Mouse (Mus musculus) liver, embryonic 16.5 days (tissue): ENCODE results near the gene Agap2. TPM values are rescaled to one million over a fixed set of nuclear protein-coding genes. Genes with fewer than 3 reads are reported as not detected.

Experiments used
- ATAC-seq: fragments of 200-750 bp; cut with Nextera tagmentation; 2 replicates; pipeline ENCODE4 v1.8.0; 2017; ENCODE audit warnings: low read depth, mild to moderate bottlenecking, moderate number of reproducible peaks, moderate library complexity
- H3K27ac ChIP-seq: fragments of 300-500 bp; sonication (generic); 2 replicates; pipeline ENCODE4 v1.5.1; 2014; ENCODE audit warnings: mild to moderate bottlenecking, low read length
- H3K27me3 ChIP-seq: fragments of 300-500 bp; sonication (generic); 2 replicates; pipeline ENCODE4 v1.6.1; 2014; ENCODE audit warnings: low read depth, low read length, mixed read lengths; ENCODE audit not compliant: control insufficient read depth, insufficient read depth
- H3K36me3 ChIP-seq: fragments of 300-500 bp; sonication (generic); 2 replicates; pipeline ENCODE4 v1.6.1; 2014; ENCODE audit warnings: mild to moderate bottlenecking; ENCODE audit not compliant: control insufficient read depth, insufficient read depth
- H3K4me1 ChIP-seq: fragments of 300-500 bp; sonication (generic); 2 replicates; pipeline ENCODE4 v1.6.1; 2014; ENCODE audit warnings: low read depth, low read length, mixed read lengths; ENCODE audit not compliant: control insufficient read depth
- H3K4me2 ChIP-seq: fragments of 300-500 bp; sonication (generic); 2 replicates; pipeline ENCODE4 v1.6.1; 2014; ENCODE audit warnings: low read depth, low read length, mixed read lengths
- H3K4me3 ChIP-seq: fragments of 300-500 bp; sonication (generic); 2 replicates; pipeline ENCODE4 v1.5.1; 2014; ENCODE audit warnings: low read depth, mild to moderate bottlenecking, low read length
- H3K9ac ChIP-seq: fragments of 300-500 bp; sonication (generic); 2 replicates; pipeline ENCODE4 v1.6.1; 2014; ENCODE audit warnings: low read depth, low read length
- H3K9me3 ChIP-seq: fragments of 300-500 bp; sonication (generic); replicated peaks from 2 replicates; pipeline ENCODE4 v1.6.1; 2016; ENCODE audit warnings: low read length; ENCODE audit not compliant: control insufficient read depth
- WGBS: fragments of 180-500 bp; shearing (Covaris S2); extraction: QIAGEN DNeasy Blood & Tissue Kit; methylation state at CpG from one replicate; pipeline ENCODE4 v1.1.7; 2014; ENCODE audit not compliant: insufficient replicate concordance; 5-methylcytosine and 5-hydroxymethylcytosine counted together
- polyA plus RNA-seq: library from polyadenylated mRNA; unstranded; fragments of >200 nt; fragmentation: Nextera tagmentation; extraction: Ambion mirVana; gene quantifications from 2 replicates; pipeline ENCODE4 v1.2.1, GENCODE M21; 2015

The Agap2 gene
- polyA plus RNA-seq, 1 experiment from 2014 or later, result 1.2 TPM

DNA sequence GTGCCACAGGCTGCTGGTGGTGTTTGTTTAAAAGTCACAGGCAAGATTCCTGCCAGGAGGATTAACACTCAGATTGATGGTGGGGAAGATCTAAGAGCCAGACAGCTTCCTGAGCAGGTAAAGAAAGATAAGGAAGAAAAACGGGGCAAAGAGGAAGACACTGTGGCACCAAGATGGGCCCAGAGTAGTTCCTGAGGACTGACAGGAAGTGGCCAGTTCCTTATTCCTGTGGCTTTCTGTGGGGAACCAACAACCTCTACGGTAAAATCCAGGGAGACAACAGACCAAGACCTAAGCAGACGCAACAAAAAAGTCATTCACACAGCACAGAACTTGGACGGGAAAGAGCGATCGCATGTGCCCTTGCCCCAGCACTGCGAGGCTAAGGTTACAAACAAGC is 28.5 kb downstream of the Agap2 start:
- 18% methylated on average over 7 of the region's 7 CpGs for WGBS
- ATAC-seq, result no peak
- H3K4me2 ChIP-seq, result no peak overlapping the region; the same call in 1 of the 2 replicates
- H3K9me3 ChIP-seq, result no peaks in the 10 kb centered on the region
- H3K27ac ChIP-seq, result peak overlapping the region; percentile 9; the same call in 1 of the 2 replicates
- no peak overlapping the region for H3K4me3 ChIP-seq
- H3K27me3 ChIP-seq, result no peaks in the 10 kb centered on the region
- H3K36me3 ChIP-seq, result 0 out of 2 replicates have a peak, but pooled peaks cover 4% of the 10 kb centered on the region
- H3K4me1 ChIP-seq, result peaks cover 31% of the 10 kb centered on the region
- H3K9ac ChIP-seq, result no peak overlapping the region

DNA sequence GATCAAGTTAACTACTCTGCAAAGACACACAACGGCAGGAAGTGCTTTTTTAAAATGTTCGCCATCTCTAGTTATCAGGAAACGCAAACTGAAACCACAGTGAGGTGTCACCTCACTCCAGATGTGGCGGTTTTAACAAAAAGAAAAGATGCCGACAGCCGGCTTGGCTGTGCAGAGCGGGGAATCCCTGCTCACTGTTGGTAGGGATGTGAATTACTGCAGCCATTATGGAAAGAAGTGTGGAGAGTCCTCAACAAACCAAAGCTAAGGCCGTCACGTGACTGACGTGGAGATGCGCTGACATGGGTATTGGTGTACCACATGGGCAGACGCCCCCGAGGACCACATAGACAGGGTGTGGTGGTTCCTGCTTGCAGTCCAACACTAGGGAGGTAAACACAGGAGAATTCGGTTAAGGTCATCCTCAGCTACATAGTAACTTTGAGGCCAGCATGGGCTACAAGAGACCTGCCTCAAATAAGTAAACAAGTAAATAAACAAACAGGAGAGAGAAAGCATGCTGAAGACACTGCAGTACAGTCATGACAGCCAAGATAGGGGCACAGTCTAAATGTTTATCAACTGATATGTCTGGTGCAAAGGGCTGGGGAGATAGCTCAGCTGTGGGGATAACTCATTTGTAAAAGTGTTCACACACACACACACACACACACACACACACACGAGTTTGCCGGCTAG is 32.6 kb downstream of the Agap2 start:
- peaks cover 16% of the 10 kb centered on the region for H3K4me1 ChIP-seq
- peak; percentile 77 for ATAC-seq
- H3K27me3 ChIP-seq, result no peaks in the 10 kb centered on the region
- no peak overlapping the region for H3K9ac ChIP-seq
- H3K36me3 ChIP-seq, result no peaks in the 10 kb centered on the region
- peak overlapping the region; percentile 24; the same call in 1 of the 2 replicates for H3K4me2 ChIP-seq
- no peak overlapping the region for H3K27ac ChIP-seq
- no peaks in the 10 kb centered on the region for H3K9me3 ChIP-seq
- WGBS, result 21% methylated on average over 16 of the region's 16 CpGs
- no peak overlapping the region for H3K4me3 ChIP-seq

GRCm38 (mm10) chr10:127108262-127108583 is 33.1 kb downstream of the Agap2 start:
- no peak overlapping the region for H3K4me2 ChIP-seq
- no peaks in the 10 kb centered on the region for H3K27me3 ChIP-seq
- no peak overlapping the region for H3K4me3 ChIP-seq
- H3K36me3 ChIP-seq, result no peaks in the 10 kb centered on the region
- ATAC-seq, result peak; percentile 28; the same call in 1 of the 2 replicates
- no peak overlapping the region for H3K9ac ChIP-seq
- peaks cover 16% of the 10 kb centered on the region for H3K4me1 ChIP-seq
- H3K27ac ChIP-seq, result no peak overlapping the region
- WGBS, result 19% methylated on average over 3 of the region's 3 CpGs
- H3K9me3 ChIP-seq, result no peaks in the 10 kb centered on the region

DNA sequence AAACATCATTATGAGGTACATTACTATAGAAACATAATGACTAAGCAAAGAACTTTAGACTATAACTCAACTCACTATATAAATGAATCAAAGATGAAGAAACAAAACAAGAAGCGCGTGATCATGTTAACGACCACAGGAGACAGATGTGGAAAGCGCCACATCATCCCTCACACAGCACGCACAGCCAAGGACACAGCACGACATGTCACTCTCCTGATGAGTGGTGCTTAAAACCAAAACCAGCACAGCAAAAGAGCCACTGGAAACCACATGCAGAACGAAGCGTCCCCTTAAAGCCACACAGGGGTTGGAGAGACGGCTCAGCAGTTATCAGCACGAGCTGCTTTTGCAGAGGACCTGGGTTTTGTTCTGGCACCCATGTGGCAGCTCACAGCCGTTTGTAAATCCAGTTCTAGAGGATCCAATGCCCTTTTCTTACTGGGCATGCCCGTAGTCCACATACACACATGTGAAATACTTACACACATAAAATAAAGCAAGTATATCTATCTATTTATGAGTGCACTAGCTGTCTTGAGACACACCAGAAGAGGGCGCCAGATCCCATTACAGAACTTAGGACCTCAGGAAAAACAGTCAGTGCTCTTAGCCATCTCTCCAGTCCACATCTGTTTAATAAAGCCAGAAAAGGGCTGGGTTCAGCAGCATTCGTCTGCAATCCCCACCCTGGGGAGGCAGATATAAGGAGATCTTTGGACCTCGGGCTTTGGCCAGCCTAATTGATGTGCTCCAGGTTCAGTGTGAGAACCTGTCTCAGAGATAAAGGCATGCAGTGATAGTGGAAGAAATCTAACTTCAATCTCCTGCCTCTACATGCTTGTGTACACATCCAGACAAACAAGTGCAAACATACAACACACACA is 36.2 kb downstream of the Agap2 start:
- ATAC-seq, result no peak

DNA sequence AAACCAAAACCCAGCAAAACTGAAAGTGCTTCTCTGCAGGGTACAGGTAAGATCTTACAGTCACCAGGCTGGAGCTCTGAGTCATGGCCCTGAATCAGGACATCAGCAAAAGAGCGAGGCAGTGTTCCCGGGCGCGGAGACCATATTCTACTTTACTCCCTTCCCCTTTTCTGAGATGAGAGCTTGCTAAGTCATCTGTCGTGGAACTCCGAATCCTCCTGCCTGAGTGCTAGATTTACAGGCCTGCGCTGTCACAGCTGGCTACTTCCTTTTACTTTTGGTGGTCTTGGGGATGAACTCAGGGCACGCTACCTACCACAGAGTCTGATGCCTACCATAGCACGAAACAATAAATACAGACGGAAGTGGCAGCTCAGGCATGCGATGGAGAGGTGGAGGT is 39.3 kb downstream of the Agap2 start:
- 59% methylated on average over 11 of the region's 11 CpGs for WGBS
- Histone ChIP-seq H3K27ac (no peak overlapping the region), H3K36me3 (peaks cover 22% of the 10 kb centered on the region), H3K9ac (no peak overlapping the region), H3K4me3 (no peak overlapping the region), H3K4me1 (no peaks in the 10 kb centered on the region), H3K9me3 (no peaks in the 10 kb centered on the region), H3K4me2 (no peak overlapping the region), H3K27me3 (no peaks in the 10 kb centered on the region)
- ATAC-seq, result no peak

More for the DNA sequence above, 36.2 kb downstream of the Agap2 start:
- H3K4me2 ChIP-seq, result no peak overlapping the region
- WGBS, result 63% methylated on average over 15 of the region's 15 CpGs
- no peak overlapping the region for H3K27ac ChIP-seq
- H3K4me1 ChIP-seq, result peaks cover 11% of the 10 kb centered on the region
- H3K9me3 ChIP-seq, result no peaks in the 10 kb centered on the region
- no peak overlapping the region for H3K4me3 ChIP-seq
- H3K36me3 ChIP-seq, result peaks cover 3% of the 10 kb centered on the region; the same call in 1 of the 2 replicates
- no peaks in the 10 kb centered on the region for H3K27me3 ChIP-seq
- H3K9ac ChIP-seq, result no peak overlapping the region

DNA sequence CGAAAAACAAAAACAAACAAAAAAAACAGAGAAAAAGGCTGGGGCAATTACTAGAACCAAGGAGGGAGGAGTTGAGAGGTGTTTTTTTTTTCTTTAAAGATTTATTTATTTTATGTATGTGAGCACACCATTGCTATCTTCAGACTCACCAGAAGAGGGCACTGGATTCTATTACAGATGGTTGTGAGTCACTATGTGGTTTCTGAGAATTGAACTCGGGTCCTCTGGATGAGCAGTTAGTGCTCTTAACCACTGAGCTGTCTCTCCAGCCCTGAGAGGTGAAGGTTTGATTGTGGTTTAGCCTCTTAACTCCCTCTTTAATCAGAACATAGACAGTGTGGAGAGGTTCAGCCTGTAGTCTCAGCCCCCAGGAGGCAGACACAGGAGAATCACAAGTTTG is 40.0 kb downstream of the Agap2 start:
- H3K36me3 ChIP-seq, result peaks cover 24% of the 10 kb centered on the region
- no peak overlapping the region for H3K27ac ChIP-seq
- no peak overlapping the region for H3K4me3 ChIP-seq
- no peaks in the 10 kb centered on the region for H3K27me3 ChIP-seq
- H3K4me2 ChIP-seq, result no peak overlapping the region
- 58% methylated on average over 2 of the region's 2 CpGs for WGBS
- H3K9me3 ChIP-seq, result no peaks in the 10 kb centered on the region
- peaks cover 3% of the 10 kb centered on the region for H3K4me1 ChIP-seq
- ATAC-seq, result no peak
- H3K9ac ChIP-seq, result no peak overlapping the region

DNA sequence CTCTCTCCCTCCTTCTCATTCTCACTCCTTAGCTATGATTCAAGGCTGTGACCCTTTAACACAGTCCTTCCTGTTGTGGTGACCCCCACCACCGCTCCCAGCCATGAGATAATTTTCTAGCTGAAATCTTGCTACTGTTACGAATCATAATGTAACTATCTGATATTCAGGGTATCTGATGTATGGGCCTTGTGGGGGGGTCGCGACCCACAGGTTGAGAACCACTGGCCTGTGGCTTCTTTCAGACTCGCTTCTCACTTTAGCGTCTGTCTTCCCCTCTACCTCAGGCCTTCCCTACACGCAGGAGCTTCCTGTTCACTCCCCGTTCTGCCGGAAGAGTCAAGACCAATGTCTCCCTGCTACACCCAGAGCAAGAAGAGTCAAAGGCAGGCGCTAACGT is 43.4 kb downstream of the Agap2 start:
- no peak for ATAC-seq
- no peak overlapping the region for H3K4me2 ChIP-seq
- no peaks in the 10 kb centered on the region for H3K9me3 ChIP-seq
- H3K27ac ChIP-seq, result no peak overlapping the region
- 81% methylated on average over 11 of the region's 11 CpGs for WGBS
- peaks cover 26% of the 10 kb centered on the region for H3K4me1 ChIP-seq
- H3K9ac ChIP-seq, result no peak overlapping the region
- H3K27me3 ChIP-seq, result no peaks in the 10 kb centered on the region
- peaks cover 24% of the 10 kb centered on the region for H3K36me3 ChIP-seq
- no peak overlapping the region for H3K4me3 ChIP-seq

GRCm38 (mm10) chr10:127119229-127119628 is 44.1 kb downstream of the Agap2 start:
- Histone ChIP-seq H3K9ac (no peak overlapping the region), H3K4me3 (no peak overlapping the region), H3K9me3 (no peaks in the 10 kb centered on the region), H3K27me3 (no peaks in the 10 kb centered on the region), H3K27ac (no peak overlapping the region), H3K4me1 (peaks cover 26% of the 10 kb centered on the region), H3K4me2 (no peak overlapping the region), H3K36me3 (peaks cover 24% of the 10 kb centered on the region)
- ATAC-seq, result no peak
- WGBS, result 90% methylated on average over 10 of the region's 10 CpGs
